Mouse (Mus musculus) myocyte (in vitro differentiated cells): ENCODE results near the gene Tceanc2.

Experiments
- E2F4 ChIP-seq: IDR thresholded peaks from one replicate; pipeline ENCODE4 v1.6.1; 2011; ENCODE audit warnings: mild to moderate bottlenecking, control low read depth, moderate library complexity; ENCODE audit not compliant: insufficient read depth
- POLR2AphosphoS2 ChIP-seq: IDR thresholded peaks from one replicate; pipeline ENCODE4 v1.6.1; 2011; ENCODE audit warnings: low read depth, control low read depth; ENCODE audit not compliant: insufficient read length
- USF1 ChIP-seq: IDR thresholded peaks from one replicate; pipeline ENCODE4 v1.6.1; 2011; ENCODE audit warnings: low read depth, mild to moderate bottlenecking, control low read depth, moderate library complexity

- TF ChIP-seq USF1 (no peak), POLR2AphosphoS2 (no peak), E2F4 (no peak)
Observed at GRCm38 (mm10) chr4:107136531-107136930, 42.4 kb downstream of the Tceanc2 start.
